Mouse (Mus musculus) cerebellum, adult 2 months (tissue): Measurements from ENCODE around the gene Unc5cl. TPM values are rescaled to one million over a fixed set of nuclear protein-coding genes. Genes with fewer than 3 reads are reported as not detected.

Source experiments
- DNase-seq, 2 experiments: peaks; one replicate each; pipeline ENCODE4 v3.0.0; 2021
- H3K27ac ChIP-seq: fragments of 200-500 bp; 2 replicates; pipeline ENCODE4 v1.5.1; 2012; ENCODE audit warnings: low read length, control low read depth, inconsistent platforms; ENCODE audit not compliant: insufficient read depth
- H3K27me3 ChIP-seq: fragments of 200-500 bp; 2 replicates; pipeline ENCODE4 v1.6.1; 2012; ENCODE audit warnings: inconsistent platforms, mild to moderate bottlenecking, low read length, moderate library complexity; ENCODE audit not compliant: control insufficient read depth, insufficient read depth
- H3K4me1 ChIP-seq: fragments of 200-500 bp; 2 replicates; pipeline ENCODE4 v1.6.1; 2011; ENCODE audit warnings: low read length; ENCODE audit not compliant: control insufficient read depth, insufficient read depth
- H3K4me3 ChIP-seq: fragments of 200-500 bp; replicated peaks from 2 replicates; pipeline ENCODE3; 2011; ENCODE audit warnings: mild to moderate bottlenecking, low read depth, low read length, control low read depth; ENCODE audit not compliant: insufficient read depth
- CTCF ChIP-seq: fragments of 200-500 bp; IDR thresholded peaks from 2 replicates; pipeline ENCODE4 v1.5.1; 2011; ENCODE audit warnings: low read depth, mild to moderate bottlenecking, control low read depth, low read length, moderate library complexity, borderline replicate concordance; ENCODE audit not compliant: insufficient read depth
- POLR2A ChIP-seq: fragments of 200-500 bp; IDR thresholded peaks from 2 replicates; pipeline ENCODE4 v1.6.1; 2011; ENCODE audit warnings: low read length, control low read depth, borderline replicate concordance; ENCODE audit not compliant: insufficient read depth
- WGBS: fragments of 180-500 bp; shearing (Covaris S2); methylation state at CpG from one replicate; pipeline ENCODE4 v1.1.7; 2018; 5-methylcytosine and 5-hydroxymethylcytosine counted together
- polyA plus RNA-seq: library from polyadenylated mRNA; depleted of rRNA; stranded (reverse); fragments of >200 nt; gene quantifications from 2 replicates; pipeline ENCODE4 v1.2.3, GENCODE M21; 2012

Unc5cl gene
- polyA plus RNA-seq, 1 experiment: 0.16 TPM

- Histone ChIP-seq H3K27ac (no peak overlapping the region), H3K27me3 (no peaks in the 10 kb centered on the region), H3K4me1 (no peaks in the 10 kb centered on the region), H3K4me3 (no peak overlapping the region)
- WGBS: 86% methylated on average over 6 of the region's 6 CpGs
- no peak for DNase-seq
- TF ChIP-seq POLR2A (no peak), CTCF (no peak)
Observed at GRCm38 (mm10) chr17:48433689-48434330, 20.9 kb upstream of the Unc5cl start.

DNA sequence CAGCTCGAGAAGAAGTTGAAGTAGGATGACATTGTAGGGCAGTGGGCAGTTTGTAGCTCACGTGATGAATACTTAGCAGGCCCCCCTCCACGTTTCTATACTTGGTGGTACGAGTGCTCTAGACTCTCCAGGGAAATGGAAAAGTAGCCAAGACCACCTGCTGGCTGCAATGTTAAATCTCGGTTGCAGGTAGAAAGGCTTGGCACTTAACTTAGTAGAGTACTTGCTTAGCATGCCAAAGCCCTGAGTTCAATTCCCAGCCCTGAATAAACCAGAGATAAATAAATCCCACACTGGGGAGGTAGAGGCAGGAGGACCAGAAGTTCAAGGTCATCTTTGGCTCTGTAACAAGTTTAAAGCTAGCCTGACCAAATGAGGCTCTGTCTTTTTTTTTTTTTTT, 20.2 kb upstream of the Unc5cl start:
- TF ChIP-seq POLR2A (no peak), CTCF (no peak)
- Histone ChIP-seq H3K4me3 (no peak overlapping the region), H3K27me3 (no peaks in the 10 kb centered on the region), H3K4me1 (no peaks in the 10 kb centered on the region), H3K27ac (no peak overlapping the region)
- DNase-seq: no peak
- WGBS: 69% methylated on average over 5 of the region's 5 CpGs

DNA sequence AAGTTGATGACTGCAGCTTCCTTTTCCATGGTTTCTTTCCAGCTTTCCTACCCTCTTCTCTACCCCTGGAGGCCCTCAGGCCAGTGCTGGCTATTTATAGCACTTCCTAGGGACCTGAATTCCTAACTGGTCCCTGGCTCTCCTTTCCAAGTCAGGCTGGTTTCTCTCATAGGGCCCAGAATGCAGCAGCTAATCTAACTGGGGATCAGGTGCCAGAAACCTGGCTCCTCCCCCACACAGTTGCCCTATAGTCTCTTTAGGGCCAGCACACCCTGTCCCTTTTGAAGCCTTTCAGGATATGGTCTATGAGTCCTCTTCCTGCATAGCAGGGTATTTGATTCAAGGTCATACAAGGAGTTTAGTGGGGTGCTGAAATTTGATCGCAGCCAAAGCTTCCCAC, 18.2 kb upstream of the Unc5cl start:
- H3K27ac ChIP-seq: no peak overlapping the region
- H3K4me3 ChIP-seq: no peak overlapping the region
- DNase-seq: no peak
- TF ChIP-seq CTCF (no peak), POLR2A (no peak)
- 82% methylated on average over 1 of the region's 1 CpGs for WGBS
- no peaks in the 10 kb centered on the region for H3K27me3 ChIP-seq
- no peaks in the 10 kb centered on the region for H3K4me1 ChIP-seq

- Histone ChIP-seq H3K27me3 (no peaks in the 10 kb centered on the region), H3K4me1 (no peaks in the 10 kb centered on the region), H3K4me3 (no peak overlapping the region), H3K27ac (no peak overlapping the region)
- WGBS: 55% methylated on average over 7 of the region's 7 CpGs
- DNase-seq: no peak
- TF ChIP-seq POLR2A (no peak), CTCF (no peak)
Observed at GRCm38 (mm10) chr17:48437421-48437911, 17.2 kb upstream of the Unc5cl start.

DNA sequence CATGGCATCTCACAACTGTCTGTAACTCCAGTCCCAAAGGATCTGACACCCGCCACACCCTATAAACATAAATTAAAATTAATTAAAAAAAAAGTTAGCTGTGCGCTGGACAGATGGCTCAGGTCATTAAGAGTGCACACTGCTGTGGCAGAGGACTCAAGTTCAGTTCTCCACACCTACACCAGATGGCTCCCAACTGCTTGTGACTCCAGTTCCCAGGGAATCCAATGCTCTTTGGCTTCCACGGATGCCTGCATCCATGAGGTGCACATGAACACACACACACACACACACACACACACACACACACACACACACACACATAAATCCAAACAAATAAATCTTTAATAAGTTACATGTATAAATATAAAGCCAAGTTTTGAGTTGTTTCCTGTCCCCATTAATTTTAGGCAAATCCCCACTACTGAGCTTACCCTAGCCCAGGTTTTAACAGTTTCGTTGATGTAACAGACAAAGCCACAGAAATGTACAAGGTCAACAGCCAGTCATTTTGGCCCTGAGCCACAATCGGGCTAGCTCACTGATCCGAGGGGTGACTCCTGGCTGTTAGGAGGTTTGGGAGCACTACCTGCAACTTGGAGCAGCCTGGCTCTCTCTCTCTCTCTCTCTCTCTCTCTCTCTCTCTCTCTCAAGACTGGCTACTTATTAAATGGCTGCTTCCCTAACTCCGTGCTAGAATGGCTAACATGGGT, 11.8 kb upstream of the Unc5cl start:
- TF ChIP-seq CTCF (peak; percentile 35; the same call in 1 of the 2 replicates), POLR2A (no peak)
- WGBS: 38% methylated on average over 7 of the region's 7 CpGs
- Histone ChIP-seq H3K4me3 (no peak overlapping the region), H3K27ac (no peak overlapping the region), H3K27me3 (no peaks in the 10 kb centered on the region), H3K4me1 (no peaks in the 10 kb centered on the region)
- no peak for DNase-seq

- Histone ChIP-seq H3K27me3 (no peaks in the 10 kb centered on the region), H3K4me3 (no peak overlapping the region), H3K27ac (no peak overlapping the region), H3K4me1 (no peaks in the 10 kb centered on the region)
- TF ChIP-seq POLR2A (no peak), CTCF (no peak)
- WGBS: 63% methylated on average over 16 of the region's 16 CpGs
- no peak for DNase-seq
Observed at GRCm38 (mm10) chr17:48443542-48444145, 11.1 kb upstream of the Unc5cl start.

GRCm38 (mm10) chr17:48447675-48448074, 7.0 kb upstream of the Unc5cl start:
- Histone ChIP-seq H3K27me3 (no peaks in the 10 kb centered on the region), H3K27ac (no peak overlapping the region), H3K4me1 (no peaks in the 10 kb centered on the region), H3K4me3 (no peak overlapping the region)
- DNase-seq: no peak
- no peak for TF ChIP-seq POLR2A
- no peak for TF ChIP-seq CTCF
- 73% methylated on average over 8 of the region's 8 CpGs for WGBS

DNA sequence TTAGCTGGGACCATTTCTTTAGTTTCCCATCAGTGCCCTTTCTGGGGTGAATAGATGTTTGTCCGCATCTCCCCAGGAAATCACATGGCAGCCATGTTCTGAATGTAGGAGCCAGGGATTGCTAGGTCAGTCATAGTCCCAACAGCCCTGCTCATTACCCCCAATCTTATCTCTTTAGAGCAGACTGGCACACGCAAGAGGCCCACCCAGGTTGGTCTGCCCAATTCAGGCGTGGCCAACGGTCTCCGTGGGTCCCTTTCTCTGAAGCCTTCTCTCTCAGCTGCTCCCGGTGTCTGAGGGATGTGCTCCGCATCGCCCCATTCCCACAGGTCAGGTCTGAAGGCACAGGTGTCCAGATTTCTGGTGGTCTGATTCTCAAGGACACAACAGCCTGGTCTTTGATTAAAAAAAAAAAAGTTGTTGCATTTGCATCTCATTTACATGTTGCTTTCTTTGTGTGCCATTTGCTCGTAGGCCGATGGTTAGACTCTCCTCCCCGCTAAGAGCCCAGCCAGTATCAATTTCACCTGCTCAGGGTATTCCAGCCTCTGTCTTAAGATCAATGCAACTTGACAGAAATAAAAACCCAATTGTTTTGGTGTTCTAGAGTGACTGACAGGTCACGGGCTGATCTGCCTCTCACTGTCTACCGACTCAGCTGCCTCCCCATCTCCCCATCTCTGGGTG, 3.9 kb upstream of the Unc5cl start:
- Histone ChIP-seq H3K4me1 (no peaks in the 10 kb centered on the region), H3K27me3 (no peaks in the 10 kb centered on the region), H3K27ac (no peak overlapping the region), H3K4me3 (no peak overlapping the region)
- no peak for TF ChIP-seq CTCF
- TF ChIP-seq POLR2A: no peak
- no peak for DNase-seq
- WGBS: 89% methylated on average over 13 of the region's 13 CpGs
